Mouse (Mus musculus) heart, adult 2 months (tissue): ENCODE measurements at regions not wholly inside any gene's neighbourhood (a gene's known extent, or its start where the extent isn't known, plus 50 kb on each side); places are given as distances from the start of the nearest gene placed in this dataset.

Source experiments
- DNase-seq, 2 experiments: peaks; one replicate each; pipeline ENCODE4 v3.0.0; 2021
- H3K27ac ChIP-seq: fragments of 200-600 bp; 2 replicates; pipeline ENCODE4 v1.8.1; 2022
- H3K27me3 ChIP-seq: fragments of 200-500 bp; 2 replicates; pipeline ENCODE4 v1.6.1; 2012; ENCODE audit warnings: mild to moderate bottlenecking, low read length, inconsistent platforms, mixed read lengths; ENCODE audit not compliant: control insufficient read depth, insufficient read depth
- H3K36me3 ChIP-seq: fragments of 200-500 bp; 2 replicates; pipeline ENCODE4 v1.6.1; 2012; ENCODE audit warnings: low read length, inconsistent platforms; ENCODE audit not compliant: control insufficient read depth, insufficient read depth
- H3K4me1 ChIP-seq: fragments of 200-500 bp; 2 replicates; pipeline ENCODE4 v1.6.1; 2011; ENCODE audit warnings: low read length; ENCODE audit not compliant: control insufficient read depth, insufficient read depth
- H3K4me3 ChIP-seq: fragments of 200-600 bp; 2 replicates; pipeline ENCODE4 v1.8.1; 2022
- H3K79me2 ChIP-seq: fragments of 200-500 bp; replicated peaks from 2 replicates; pipeline ENCODE4 v1.6.1; 2012; ENCODE audit warnings: mild to moderate bottlenecking, inconsistent platforms, low read length, moderate library complexity, mixed read lengths; ENCODE audit not compliant: control insufficient read depth, insufficient read depth
- H3K9ac ChIP-seq: fragments of 200-500 bp; 2 replicates; pipeline ENCODE4 v1.6.1; 2012; ENCODE audit warnings: low read depth, mild to moderate bottlenecking, control low read depth, inconsistent platforms, low read length, mixed read lengths
- CTCF ChIP-seq: fragments of 200-600 bp; IDR thresholded peaks from 2 replicates; pipeline ENCODE4 v1.8.1; 2022; ENCODE audit warnings: antibody characterized with exemption, mild to moderate bottlenecking, moderate library complexity
- EP300 ChIP-seq: fragments of 200-500 bp; IDR thresholded peaks from 2 replicates; pipeline ENCODE4 v1.6.1; 2011; ENCODE audit warnings: low read depth, low read length, control low read depth; ENCODE audit not compliant: insufficient read depth
- POLR2A ChIP-seq: fragments of 200-500 bp; IDR thresholded peaks from 2 replicates; pipeline ENCODE4 v1.6.1; 2011; ENCODE audit warnings: mild to moderate bottlenecking, low read depth, low read length, control low read depth; ENCODE audit not compliant: insufficient read depth
- WGBS: fragments of 180-500 bp; shearing (Covaris S2); methylation state at CpG from one replicate; pipeline ENCODE4 v1.1.7; 2018; 5-methylcytosine and 5-hydroxymethylcytosine counted together
- intact Hi-C: fragments of 180-260 bp; cut with DNase I; formaldehyde crosslinking; loops from one replicate; pipeline ENCODE4 v1.15.1; 2025

- Histone ChIP-seq H3K27me3 (no peaks in the 10 kb centered on the region), H3K27ac (no peak overlapping the region), H3K36me3 (no peaks in the 10 kb centered on the region), H3K9ac (no peak overlapping the region), H3K79me2 (no peaks in the 10 kb centered on the region), H3K4me1 (no peaks in the 10 kb centered on the region), H3K4me3 (no peak overlapping the region)
- no peak for TF ChIP-seq EP300
- TF ChIP-seq POLR2A: no peak
- TF ChIP-seq CTCF: no peak
- intact Hi-C loops: no loop called here
- no peak for DNase-seq
- 66% methylated on average over 10 of the region's 10 CpGs for WGBS
These were observed 493.8 kb upstream of the Pkn2 start for GRCm38 (mm10) chr3:143375527-143376061.

GRCm38 (mm10) chr3:143373501-143373900, 491.7 kb upstream of the Pkn2 start:
- TF ChIP-seq CTCF (no peak), POLR2A (no peak), EP300 (no peak)
- Histone ChIP-seq H3K9ac (no peak overlapping the region), H3K27ac (no peak overlapping the region), H3K4me1 (no peaks in the 10 kb centered on the region), H3K27me3 (no peaks in the 10 kb centered on the region), H3K4me3 (no peak overlapping the region), H3K36me3 (no peaks in the 10 kb centered on the region), H3K79me2 (no peaks in the 10 kb centered on the region)
- DNase-seq: no peak
- WGBS: 97% methylated on average over 1 of the region's 1 CpGs
- intact Hi-C loops: no loop called here

GRCm38 (mm10) chr3:143369002-143369401, 487.2 kb upstream of the Pkn2 start:
- intact Hi-C loops: no loop called here
- WGBS: 94% methylated on average over 1 of the region's 1 CpGs
- DNase-seq: no peak
- Histone ChIP-seq H3K27me3 (no peaks in the 10 kb centered on the region), H3K79me2 (no peaks in the 10 kb centered on the region), H3K4me3 (no peak overlapping the region), H3K36me3 (no peaks in the 10 kb centered on the region), H3K4me1 (no peaks in the 10 kb centered on the region), H3K27ac (no peak overlapping the region), H3K9ac (no peak overlapping the region)
- TF ChIP-seq EP300: no peak

- no peak for TF ChIP-seq EP300
- TF ChIP-seq POLR2A: no peak
- TF ChIP-seq CTCF: no peak
- no peaks in the 10 kb centered on the region for H3K79me2 ChIP-seq
- 83% methylated on average over 7 of the region's 7 CpGs for WGBS
- no peaks in the 10 kb centered on the region for H3K4me1 ChIP-seq
- H3K27ac ChIP-seq: no peak overlapping the region
- intact Hi-C loops: no loop called here
- DNase-seq: no peak
- H3K27me3 ChIP-seq: no peaks in the 10 kb centered on the region; the same call in 1 of the 2 replicates
- H3K9ac ChIP-seq: no peak overlapping the region
- no peak overlapping the region for H3K4me3 ChIP-seq
- H3K36me3 ChIP-seq: no peaks in the 10 kb centered on the region
These were observed 458.2 kb upstream of the Pkn2 start for GRCm38 (mm10) chr3:143340032-143340431.

- Histone ChIP-seq H3K4me3 (no peak overlapping the region), H3K27ac (no peak overlapping the region), H3K4me1 (no peaks in the 10 kb centered on the region), H3K36me3 (no peaks in the 10 kb centered on the region), H3K79me2 (no peaks in the 10 kb centered on the region), H3K9ac (no peak overlapping the region), H3K27me3 (no peaks in the 10 kb centered on the region; the same call in 1 of the 2 replicates)
- intact Hi-C loops: no loop called here
- no peak for TF ChIP-seq EP300
- TF ChIP-seq POLR2A: no peak
- no peak for TF ChIP-seq CTCF
- DNase-seq: no peak
- 91% methylated on average over 3 of the region's 3 CpGs for WGBS
These were observed 451.5 kb upstream of the Pkn2 start for GRCm38 (mm10) chr3:143333339-143333738.

- intact Hi-C loops: no loop called here
- TF ChIP-seq EP300: no peak
- TF ChIP-seq CTCF: no peak
- no peak for TF ChIP-seq POLR2A
These were observed 446.7 kb upstream of the Pkn2 start for GRCm38 (mm10) chr3:143328521-143328920.

More at GRCm38 (mm10) chr3:143328521-143328920, 446.7 kb upstream of the Pkn2 start:
- no peaks in the 10 kb centered on the region for H3K36me3 ChIP-seq
- DNase-seq: no peak
- H3K9ac ChIP-seq: no peak overlapping the region
- no peaks in the 10 kb centered on the region for H3K27me3 ChIP-seq
- no peak overlapping the region for H3K27ac ChIP-seq
- no peaks in the 10 kb centered on the region for H3K4me1 ChIP-seq
- no peaks in the 10 kb centered on the region for H3K79me2 ChIP-seq
- H3K4me3 ChIP-seq: no peak overlapping the region
